Mouse (Mus musculus) forebrain, embryonic 14.5 days (tissue): ENCODE measurements around the gene Mapkbp1. TPM values are rescaled to one million over a fixed set of nuclear protein-coding genes. Genes with fewer than 3 reads are reported as not detected.

ENCODE experiments used
- ATAC-seq: fragments of 200-750 bp; cut with Nextera tagmentation; 2 replicates; pipeline ENCODE4 v1.8.0; 2017; ENCODE audit warnings: mild to moderate bottlenecking, moderate library complexity
- DNase-seq: peaks from one replicate; pipeline ENCODE4 v3.0.0-alpha.2; 2015; ENCODE audit warnings: low spot score
- H3K27ac ChIP-seq: fragments of 300-500 bp; sonication (generic); 2 replicates; pipeline ENCODE4 v1.5.1; 2014; ENCODE audit warnings: low read depth, mild to moderate bottlenecking, control low read depth, low read length, moderate library complexity
- H3K27me3 ChIP-seq: fragments of 300-500 bp; sonication (generic); replicated peaks from 2 replicates; pipeline ENCODE4 v1.6.1; 2014; ENCODE audit warnings: low read length, control low read depth, mixed read lengths; ENCODE audit not compliant: control insufficient read depth, insufficient read depth
- H3K36me3 ChIP-seq: fragments of 300-500 bp; sonication (generic); 2 replicates; pipeline ENCODE4 v1.6.1; 2014; ENCODE audit warnings: low read length, control low read depth; ENCODE audit not compliant: control insufficient read depth, insufficient read depth
- H3K4me1 ChIP-seq: fragments of 300-500 bp; sonication (generic); 2 replicates; pipeline ENCODE4 v1.6.1; 2014; ENCODE audit warnings: antibody characterized with exemption, low read length, control low read depth; ENCODE audit not compliant: control insufficient read depth, insufficient read depth
- H3K4me2 ChIP-seq: fragments of 300-500 bp; sonication (generic); 2 replicates; pipeline ENCODE4 v1.6.1; 2014; ENCODE audit warnings: mild to moderate bottlenecking, control low read depth, low read length
- H3K4me3 ChIP-seq: fragments of 300-500 bp; sonication (generic); 2 replicates; pipeline ENCODE4 v1.5.1; 2014; ENCODE audit warnings: low read depth, low read length, control low read depth
- H3K9ac ChIP-seq: fragments of 300-500 bp; sonication (generic); 2 replicates; pipeline ENCODE4 v1.6.1; 2014; ENCODE audit warnings: mild to moderate bottlenecking, low read length, control low read depth, moderate library complexity
- H3K9me3 ChIP-seq: fragments of 300-500 bp; sonication (generic); replicated peaks from 2 replicates; pipeline ENCODE4 v1.6.1; 2016; ENCODE audit warnings: low read length, control low read depth, mixed read lengths; ENCODE audit not compliant: control insufficient read depth
- WGBS: fragments of 180-500 bp; shearing (Covaris S2); extraction: QIAGEN DNeasy Blood & Tissue Kit; methylation state at CpG from one replicate; pipeline ENCODE4 v1.1.7; 2014; 5-methylcytosine and 5-hydroxymethylcytosine counted together
- polyA plus RNA-seq: library from polyadenylated mRNA; unstranded; fragments of >200 nt; fragmentation: Nextera tagmentation; extraction: Ambion mirVana; gene quantifications from 2 replicates; pipeline ENCODE4 v1.2.1, GENCODE M21; 2014

Mapkbp1 gene
- polyA plus RNA-seq = 3.0 and 4.3 TPM in 2 replicates

DNA sequence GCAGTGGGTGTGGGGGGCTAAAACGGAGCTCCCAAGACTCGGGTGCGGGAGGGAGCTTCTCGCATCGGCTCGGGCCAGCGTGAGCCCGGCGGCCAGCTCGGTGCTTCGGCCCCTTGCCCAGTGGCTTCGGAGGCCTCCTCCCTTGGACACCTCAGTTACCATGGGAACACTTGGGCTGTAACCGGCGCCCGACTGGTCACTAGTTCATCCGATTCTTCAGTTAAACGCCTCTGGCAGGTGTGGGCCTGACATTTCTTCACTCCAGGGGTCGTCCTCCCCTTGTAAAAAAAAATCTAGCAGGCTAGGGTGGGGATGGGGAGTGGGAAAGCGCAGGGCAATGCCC is at the start of gene Mapkbp1:
Gene Mapkbp1 (plus strand): TSS at position 163 of the 343 bp plus-strand sequence.
- Histone ChIP-seq H3K9me3 (no peaks in the 10 kb centered on the region), H3K4me3 (peak within 1 kb of the TSS; percentile 76), H3K27ac (peak within 1 kb of the TSS; percentile 54; the same call in 1 of the 2 replicates), H3K4me1 (peaks cover 7% of the 10 kb centered on the region), H3K27me3 (no peaks in the 10 kb centered on the region), H3K9ac (peak within 1 kb of the TSS; percentile 80), H3K4me2 (peak within 1 kb of the TSS; percentile 61), H3K36me3 (0 out of 2 replicates have a peak, but pooled peaks cover 5% of the 10 kb centered on the region)
- DNase-seq (no peak), ATAC-seq (peak; percentile 71)
- WGBS = under 1% methylated on average over 19 of the region's 19 CpGs

DNA sequence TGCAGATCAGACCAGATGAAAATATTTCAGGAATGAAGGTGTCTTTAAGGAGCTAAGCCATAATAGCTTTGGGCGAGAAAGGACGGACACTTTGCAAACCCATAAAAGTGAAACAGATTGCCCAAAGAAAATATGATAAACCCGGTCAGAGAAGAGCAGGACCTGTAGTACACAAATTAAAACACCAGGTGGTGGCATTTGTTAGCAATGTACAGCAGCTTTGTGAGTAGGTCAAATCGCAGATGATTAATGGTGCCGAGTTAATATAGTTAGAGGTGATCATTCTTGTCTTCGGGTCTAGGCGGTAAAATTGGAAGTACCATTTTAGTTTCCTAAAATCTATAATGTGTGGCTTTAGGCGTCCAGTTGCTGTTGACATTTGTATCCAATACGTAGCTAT is 1.9 kb upstream of the Mapkbp1 start:
- no peaks in the 10 kb centered on the region for H3K27me3 ChIP-seq
- H3K36me3 ChIP-seq = 0 out of 2 replicates have a peak, but pooled peaks cover 17% of the 10 kb centered on the region
- H3K9me3 ChIP-seq = no peaks in the 10 kb centered on the region
- 58% methylated on average over 9 of the region's 9 CpGs for WGBS
- DNase-seq = peak; percentile 60
- H3K4me3 ChIP-seq = no peak overlapping the region
- no peak overlapping the region for H3K9ac ChIP-seq
- H3K4me2 ChIP-seq = no peak overlapping the region
- no peak for ATAC-seq
- peaks cover 7% of the 10 kb centered on the region for H3K4me1 ChIP-seq
- H3K27ac ChIP-seq = no peak overlapping the region

DNA sequence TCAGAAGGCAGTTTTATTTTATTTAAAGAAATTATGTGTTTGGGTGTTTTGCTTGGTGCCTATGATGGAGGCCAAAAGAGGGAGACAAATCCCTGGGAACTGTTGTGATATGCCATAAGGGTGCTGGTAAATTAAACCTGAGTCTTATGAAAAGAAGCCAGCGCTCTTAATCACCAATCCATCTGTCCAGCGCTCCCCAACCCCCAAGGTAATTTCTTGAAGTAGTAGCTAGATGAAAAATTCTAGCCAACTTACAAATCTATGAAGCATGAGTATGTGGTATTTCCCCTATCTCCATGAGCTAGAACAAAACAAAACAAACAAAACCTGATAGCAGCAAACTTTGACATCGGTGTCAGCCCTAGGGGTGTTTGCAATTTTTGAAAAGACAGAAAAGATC is 1.2 kb upstream of the Mapkbp1 start:
- Histone ChIP-seq H3K4me1 (peaks cover 7% of the 10 kb centered on the region), H3K27me3 (no peaks in the 10 kb centered on the region), H3K4me2 (peak overlapping the region; percentile 61; the same call in 1 of the 2 replicates), H3K36me3 (0 out of 2 replicates have a peak, but pooled peaks cover 10% of the 10 kb centered on the region), H3K4me3 (no peak overlapping the region; the same call in 1 of the 2 replicates), H3K9me3 (no peaks in the 10 kb centered on the region), H3K9ac (no peak overlapping the region), H3K27ac (no peak overlapping the region)
- DNase-seq (no peak), ATAC-seq (no peak)
- WGBS = 82% methylated on average over 3 of the region's 3 CpGs

DNA sequence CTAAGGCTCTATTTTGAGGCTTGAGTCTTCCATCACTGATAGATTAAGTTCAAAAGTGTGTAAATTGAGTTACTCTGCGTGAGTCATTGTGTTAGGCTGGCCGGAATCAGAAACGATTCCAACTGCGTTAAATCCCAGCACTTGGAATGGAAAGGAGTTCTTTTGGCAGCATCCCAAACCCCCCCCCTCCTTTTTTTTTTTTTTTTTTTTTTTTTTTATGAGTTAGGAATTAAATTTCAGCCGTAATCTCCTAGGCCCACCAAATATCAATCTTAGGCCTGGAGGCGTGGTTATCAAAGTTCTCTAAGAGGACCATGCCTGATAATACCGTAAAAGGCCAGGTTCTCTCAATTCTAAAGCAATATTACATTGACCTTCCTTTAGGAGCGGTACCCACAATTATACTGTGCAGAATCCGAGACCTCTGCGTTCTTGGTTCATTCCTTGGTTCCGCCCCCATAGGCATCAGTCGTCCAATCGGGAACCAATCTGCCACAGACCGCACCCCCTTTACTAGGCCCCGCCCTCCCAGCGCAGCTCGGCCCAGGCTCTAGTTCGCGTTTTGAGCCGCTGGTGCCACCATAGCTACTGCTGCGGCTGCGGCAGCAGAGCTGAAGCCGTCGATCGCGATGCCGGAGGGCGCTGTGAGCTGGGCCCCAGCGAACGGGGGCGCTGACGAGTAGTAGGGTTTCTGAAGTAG is 512 bp upstream of the Mapkbp1 start:
- no peaks in the 10 kb centered on the region for H3K9me3 ChIP-seq
- peaks cover 7% of the 10 kb centered on the region for H3K4me1 ChIP-seq
- peak overlapping the region; percentile 76 for H3K4me3 ChIP-seq
- ATAC-seq (peak; percentile 99), DNase-seq (peak; percentile 98)
- 1% methylated on average over 31 of the region's 32 CpGs for WGBS
- peak overlapping the region; percentile 61 for H3K4me2 ChIP-seq
- H3K27me3 ChIP-seq = no peaks in the 10 kb centered on the region
- H3K36me3 ChIP-seq = 0 out of 2 replicates have a peak, but pooled peaks cover 5% of the 10 kb centered on the region
- H3K9ac ChIP-seq = peak overlapping the region; percentile 80
- H3K27ac ChIP-seq = peak overlapping the region; percentile 54; the same call in 1 of the 2 replicates

DNA sequence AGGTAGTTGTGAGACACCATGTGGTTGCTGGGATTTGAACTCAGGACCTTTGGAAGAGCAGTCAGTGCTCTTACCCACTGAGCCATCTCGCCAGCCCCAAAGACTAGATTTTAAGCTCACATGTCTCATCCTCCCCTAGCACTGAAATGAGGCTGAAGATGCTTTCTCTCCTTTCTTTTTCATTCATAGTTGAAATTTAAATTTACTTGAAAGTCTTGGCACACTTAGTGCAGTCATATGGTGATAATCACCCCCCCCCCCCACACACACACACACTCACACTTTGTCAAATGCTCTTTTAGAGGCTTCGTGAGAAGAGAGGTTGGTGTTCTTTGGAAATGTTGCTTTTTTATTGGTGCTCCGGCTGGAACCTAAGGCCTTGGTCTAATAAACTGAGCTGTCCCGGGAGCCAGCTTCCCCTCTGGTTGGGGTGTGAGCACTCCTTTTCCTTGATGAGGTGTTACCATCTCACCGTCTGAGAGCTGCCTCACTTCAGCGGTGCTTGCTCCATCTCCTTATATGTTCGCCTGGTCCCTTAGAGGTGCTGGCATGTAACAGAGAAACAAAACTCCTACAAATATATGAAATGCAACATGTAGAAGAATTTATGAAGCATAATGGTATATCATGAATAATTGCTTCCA is 8.0 kb downstream of the Mapkbp1 start:
- 82% methylated on average over 7 of the region's 7 CpGs for WGBS
- DNase-seq (no peak), ATAC-seq (no peak)
- H3K36me3 ChIP-seq = peaks cover 11% of the 10 kb centered on the region; the same call in 1 of the 2 replicates
- no peak overlapping the region for H3K9ac ChIP-seq
- no peaks in the 10 kb centered on the region for H3K9me3 ChIP-seq
- no peak overlapping the region for H3K4me3 ChIP-seq
- no peak overlapping the region for H3K27ac ChIP-seq
- no peaks in the 10 kb centered on the region for H3K27me3 ChIP-seq
- no peaks in the 10 kb centered on the region for H3K4me1 ChIP-seq
- H3K4me2 ChIP-seq = no peak overlapping the region

DNA sequence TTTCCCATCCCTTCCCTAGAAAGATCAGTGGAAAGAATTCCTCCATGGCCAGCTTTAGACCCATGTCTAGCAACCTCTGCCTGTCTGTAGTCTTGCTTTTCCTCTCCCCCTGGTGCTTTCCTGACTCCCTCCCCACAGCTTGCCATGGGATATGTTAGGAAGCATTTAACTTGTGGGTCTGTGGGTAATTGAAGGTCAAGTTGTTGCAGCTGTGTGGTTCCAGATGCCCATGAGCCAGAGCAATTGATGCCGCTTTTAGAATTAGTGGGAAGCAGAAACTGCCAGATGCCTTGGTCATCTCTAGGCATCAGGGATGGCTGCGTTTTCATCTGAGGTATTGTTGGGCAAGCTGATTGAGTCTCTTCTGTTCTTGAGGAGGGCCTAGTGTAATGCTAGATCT is 9.1 kb downstream of the Mapkbp1 start:
- no peak overlapping the region for H3K27ac ChIP-seq
- no peaks in the 10 kb centered on the region for H3K4me1 ChIP-seq
- ATAC-seq (no peak), DNase-seq (no peak)
- no peak overlapping the region for H3K4me3 ChIP-seq
- H3K4me2 ChIP-seq = no peak overlapping the region
- no peaks in the 10 kb centered on the region for H3K9me3 ChIP-seq
- WGBS = 79% methylated on average over 2 of the region's 2 CpGs
- no peaks in the 10 kb centered on the region for H3K27me3 ChIP-seq
- no peak overlapping the region for H3K9ac ChIP-seq
- peaks cover 11% of the 10 kb centered on the region; the same call in 1 of the 2 replicates for H3K36me3 ChIP-seq

DNA sequence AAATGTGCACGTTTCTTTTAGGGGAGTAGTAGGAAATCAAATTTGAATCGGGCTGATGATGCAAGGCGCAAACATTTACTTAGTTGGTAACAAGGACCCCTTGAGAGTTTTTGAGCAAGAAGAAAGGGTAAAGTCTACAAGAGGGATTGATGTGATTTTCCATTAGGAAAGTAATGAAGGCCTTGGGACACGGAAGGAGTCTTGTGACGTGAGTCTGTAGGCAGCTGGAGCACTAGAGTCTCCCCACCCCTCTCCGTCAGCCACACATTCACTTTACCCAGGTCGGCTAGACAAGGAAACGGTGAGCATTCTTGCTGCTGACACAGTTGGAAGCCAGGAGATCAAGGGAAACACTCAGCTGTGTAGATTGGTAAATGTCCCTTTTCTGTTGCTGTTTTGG is 13.4 kb downstream of the Mapkbp1 start:
- H3K9me3 ChIP-seq = no peaks in the 10 kb centered on the region
- H3K36me3 ChIP-seq = peaks cover 11% of the 10 kb centered on the region; the same call in 1 of the 2 replicates
- H3K27me3 ChIP-seq = no peaks in the 10 kb centered on the region
- no peak overlapping the region for H3K4me2 ChIP-seq
- ATAC-seq (no peak), DNase-seq (no peak)
- WGBS = 68% methylated on average over 8 of the region's 8 CpGs
- H3K4me3 ChIP-seq = no peak overlapping the region
- no peaks in the 10 kb centered on the region for H3K4me1 ChIP-seq
- no peak overlapping the region for H3K9ac ChIP-seq
- H3K27ac ChIP-seq = no peak overlapping the region

DNA sequence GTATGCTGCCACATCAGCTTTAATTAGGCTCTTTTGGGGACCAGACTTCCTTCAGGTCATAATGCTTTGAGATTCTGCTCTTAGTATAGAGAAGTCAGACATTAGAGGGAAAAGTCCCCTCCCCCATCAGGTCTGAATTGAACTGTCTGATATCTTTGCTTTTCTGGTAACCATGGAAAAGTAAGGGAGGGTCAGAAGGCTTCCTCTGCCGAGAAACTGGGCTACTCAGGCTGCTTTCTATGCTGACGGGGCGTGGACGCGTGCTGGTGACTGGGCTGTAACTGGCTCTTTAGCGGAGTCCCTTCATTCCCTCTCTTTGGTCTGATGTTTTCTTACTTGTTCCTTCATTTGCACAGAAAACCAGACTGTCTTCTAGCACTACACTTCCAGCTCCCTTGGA is 13.9 kb downstream of the Mapkbp1 start:
- 86% methylated on average over 6 of the region's 6 CpGs for WGBS
- no peak overlapping the region for H3K27ac ChIP-seq
- no peak overlapping the region for H3K9ac ChIP-seq
- no peak overlapping the region for H3K4me3 ChIP-seq
- DNase-seq (no peak), ATAC-seq (no peak)
- no peaks in the 10 kb centered on the region for H3K27me3 ChIP-seq
- H3K4me1 ChIP-seq = no peaks in the 10 kb centered on the region
- H3K4me2 ChIP-seq = no peak overlapping the region
- peaks cover 9% of the 10 kb centered on the region; the same call in 1 of the 2 replicates for H3K36me3 ChIP-seq
- no peaks in the 10 kb centered on the region for H3K9me3 ChIP-seq

DNA sequence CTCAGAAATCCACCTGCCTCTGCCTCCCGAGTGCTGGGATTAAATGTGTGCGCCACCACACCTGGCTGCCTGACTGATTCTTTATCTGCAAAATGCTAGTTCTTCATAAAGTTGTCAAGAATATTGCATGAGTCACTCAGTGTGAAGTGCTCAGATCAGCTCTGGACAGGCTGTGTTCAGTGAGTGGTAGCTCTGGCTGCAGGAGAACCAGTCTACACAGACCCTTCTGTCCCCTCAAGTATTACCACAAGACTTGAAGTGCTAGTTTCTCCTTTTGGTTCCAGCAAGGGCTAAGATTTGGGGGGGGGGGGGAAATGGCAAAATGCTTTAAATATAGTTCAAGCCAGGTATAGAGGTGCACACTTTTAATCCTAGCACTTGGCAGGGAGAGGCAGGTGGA is 14.9 kb downstream of the Mapkbp1 start:
- no peak overlapping the region for H3K4me3 ChIP-seq
- H3K4me1 ChIP-seq = no peaks in the 10 kb centered on the region
- no peak overlapping the region for H3K9ac ChIP-seq
- no peak overlapping the region for H3K27ac ChIP-seq
- H3K9me3 ChIP-seq = no peaks in the 10 kb centered on the region
- no peak overlapping the region for H3K4me2 ChIP-seq
- H3K36me3 ChIP-seq = no peaks in the 10 kb centered on the region
- ATAC-seq (no peak), DNase-seq (no peak)
- no peaks in the 10 kb centered on the region for H3K27me3 ChIP-seq
- WGBS = 100% methylated on average over 2 of the region's 2 CpGs
